Mouse (Mus musculus): ENCODE data around the gene Ebf1. TPM values are rescaled to one million over a fixed set of nuclear protein-coding genes. Genes with fewer than 3 reads are reported as not detected.
A peak's percentile ranks its signal among the peaks of the same experiment; 100 is the strongest.

Gene Ebf1
- total RNA-seq, 2 experiments from 2014 or later: 5.9 to 6.7 TPM

- intact Hi-C loops (cut with DNase I): no loop called here
- DNase-seq: no peak
These were observed 39.8 kb downstream of the Ebf1 start for GRCm38 (mm10) chr11:44656916-44657315.

DNA sequence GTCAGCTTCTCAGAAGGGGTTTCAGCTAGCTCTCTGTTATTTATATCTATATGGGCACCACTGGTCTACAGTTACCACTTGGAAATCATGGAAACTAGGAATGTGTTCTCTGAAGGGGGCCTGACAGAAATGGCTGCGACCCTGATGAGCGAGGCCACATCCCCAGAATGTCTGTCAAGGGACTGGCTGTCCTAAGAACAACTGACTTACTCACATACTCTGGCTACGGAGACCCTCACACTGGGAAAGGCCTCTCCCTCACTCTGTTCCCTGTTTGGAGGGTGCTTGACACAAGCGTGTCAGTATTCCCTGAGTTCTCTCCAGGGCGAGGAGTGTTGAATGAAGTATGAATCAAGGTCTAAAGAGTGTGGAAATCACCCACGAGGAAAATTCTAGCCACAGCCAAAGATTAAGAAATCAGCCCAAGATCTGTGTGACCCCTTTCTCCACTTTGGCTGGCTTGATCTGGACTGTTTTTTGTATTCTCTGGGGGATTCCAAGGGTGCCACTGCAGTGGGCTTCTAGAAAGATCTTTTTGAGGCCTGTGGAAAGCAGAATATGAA, 40.8 kb downstream of the Ebf1 start:
- intact Hi-C loops (cut with DNase I): no loop called here
- no peak for DNase-seq

- intact Hi-C loops (cut with DNase I): no loop called here
- DNase-seq: no peak
These were observed 44.8 kb downstream of the Ebf1 start for GRCm38 (mm10) chr11:44661875-44662274.

DNA sequence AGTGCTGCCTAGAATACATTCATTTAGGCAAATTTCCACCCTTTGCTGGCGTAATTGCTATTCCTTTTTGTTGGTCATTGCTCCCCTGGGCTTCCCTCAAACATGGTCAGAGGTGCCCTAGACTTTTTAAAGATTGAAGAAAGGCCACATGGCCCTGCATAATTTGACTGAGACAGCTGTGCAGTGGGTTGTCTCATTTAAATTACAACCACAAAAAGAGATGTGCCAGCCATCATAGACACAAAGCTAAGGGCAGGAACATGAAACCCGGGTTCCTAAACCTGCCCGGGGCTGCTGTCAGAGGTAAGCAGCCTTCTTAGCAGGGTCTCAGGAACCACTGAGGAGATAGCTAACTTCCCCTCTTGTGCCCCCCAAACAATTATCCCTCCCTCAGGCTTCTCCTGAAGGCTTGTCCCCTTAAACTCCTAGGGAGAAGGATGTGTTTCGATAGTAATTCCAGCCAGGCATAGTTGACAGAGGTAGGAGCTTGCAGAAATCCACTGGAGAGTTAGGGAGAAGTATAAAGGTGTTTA, 46.6 kb downstream of the Ebf1 start:
- intact Hi-C loops (cut with DNase I): no loop called here

GRCm38 (mm10) chr11:44665156-44665682, 48.1 kb downstream of the Ebf1 start:
- peak; percentile 50 for DNase-seq

More for the DNA sequence above, 46.6 kb downstream of the Ebf1 start:
- DNase-seq: no peak

GRCm38 (mm10) chr11:44665741-44666531, 48.8 kb downstream of the Ebf1 start:
- DNase-seq: no peak
- intact Hi-C loops (cut with DNase I): no loop called here

More at GRCm38 (mm10) chr11:44665156-44665682, 48.1 kb downstream of the Ebf1 start:
- intact Hi-C loops (cut with DNase I): no loop called here

DNA sequence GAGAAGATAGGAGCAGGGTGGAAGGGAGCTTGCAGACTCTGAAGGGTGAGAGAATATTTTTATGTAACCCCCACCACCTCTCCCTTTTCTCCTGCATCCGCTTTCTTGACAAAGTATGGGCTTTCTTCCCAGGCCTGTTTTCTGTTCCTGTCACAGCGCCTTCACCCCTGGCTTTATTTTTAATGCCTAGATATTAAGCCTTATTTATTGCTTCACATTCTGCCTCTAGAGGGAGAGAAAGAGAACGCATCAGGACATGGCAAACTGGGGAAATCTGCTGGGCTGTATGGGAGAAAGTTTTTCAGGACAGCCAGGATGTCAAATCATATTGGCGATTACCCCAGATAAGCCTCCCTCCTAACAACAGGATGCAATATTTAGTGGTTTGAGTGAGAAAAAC, 49.6 kb downstream of the Ebf1 start:
- no peak for DNase-seq
- intact Hi-C loops (cut with DNase I): no loop called here

- intact Hi-C loops (cut with DNase I): no loop called here
- no peak for DNase-seq
These were observed 64.2 kb downstream of the Ebf1 start for GRCm38 (mm10) chr11:44681306-44681705.

- intact Hi-C loops (cut with DNase I): no loop called here
- DNase-seq: no peak
These were observed 64.9 kb downstream of the Ebf1 start for GRCm38 (mm10) chr11:44681995-44682394.

- intact Hi-C loops (cut with DNase I): no loop called here
- no peak for DNase-seq
These were observed 65.8 kb downstream of the Ebf1 start for GRCm38 (mm10) chr11:44682703-44683539.

DNA sequence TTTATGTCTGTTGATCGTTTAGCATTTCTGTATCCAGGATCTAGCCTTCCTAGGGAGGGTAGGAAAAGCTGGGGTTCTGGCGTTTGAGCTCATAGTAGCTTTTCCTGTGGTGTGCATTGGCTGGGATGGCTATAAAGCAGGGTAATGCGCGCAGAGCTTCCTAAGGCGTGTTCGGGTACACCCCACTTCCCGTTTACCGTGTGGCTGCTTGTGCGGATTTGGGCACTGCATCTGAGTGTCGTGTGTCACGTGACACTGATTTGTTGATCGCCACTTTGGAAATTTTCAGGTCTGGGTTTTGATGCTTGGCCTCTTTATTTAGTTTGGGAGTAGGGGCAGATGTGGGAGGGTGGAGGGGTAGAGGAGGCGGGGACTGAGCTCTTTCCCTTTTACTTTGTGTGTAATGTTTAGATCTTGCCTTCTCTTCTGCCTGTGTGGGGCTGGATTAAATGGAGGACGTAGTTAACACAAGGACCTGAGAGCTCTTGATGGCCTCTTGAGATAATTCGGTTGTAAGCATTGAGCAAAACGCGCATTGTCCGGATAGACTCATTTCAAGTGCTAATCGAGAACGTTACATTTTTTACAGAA, 67.5 kb downstream of the Ebf1 start:
- intact Hi-C loops (cut with DNase I): no loop called here
- DNase-seq: no peak

DNA sequence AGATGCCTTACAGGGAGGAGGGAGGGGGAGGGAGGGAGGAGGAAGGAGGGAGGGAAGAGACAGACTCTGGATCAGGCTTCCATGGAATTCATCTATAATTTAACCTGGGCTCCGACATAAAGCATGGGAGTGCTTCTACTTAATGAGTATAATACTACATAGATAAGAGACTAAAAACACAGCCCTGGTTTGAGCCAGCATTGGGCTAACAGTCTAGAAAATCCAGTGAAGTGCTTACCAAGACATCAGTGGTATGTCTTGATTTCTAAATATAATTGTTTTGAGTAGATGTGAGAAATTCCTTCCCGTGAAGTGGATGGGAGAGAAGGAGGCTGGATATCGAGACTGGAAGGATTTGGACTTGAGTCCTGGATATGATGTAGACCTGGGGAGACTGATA, 68.0 kb downstream of the Ebf1 start:
- no peak for DNase-seq
- intact Hi-C loops (cut with DNase I): no loop called here

- intact Hi-C loops (cut with DNase I): no loop called here
- no peak for DNase-seq
These were observed 68.8 kb downstream of the Ebf1 start for GRCm38 (mm10) chr11:44685911-44686361.

DNA sequence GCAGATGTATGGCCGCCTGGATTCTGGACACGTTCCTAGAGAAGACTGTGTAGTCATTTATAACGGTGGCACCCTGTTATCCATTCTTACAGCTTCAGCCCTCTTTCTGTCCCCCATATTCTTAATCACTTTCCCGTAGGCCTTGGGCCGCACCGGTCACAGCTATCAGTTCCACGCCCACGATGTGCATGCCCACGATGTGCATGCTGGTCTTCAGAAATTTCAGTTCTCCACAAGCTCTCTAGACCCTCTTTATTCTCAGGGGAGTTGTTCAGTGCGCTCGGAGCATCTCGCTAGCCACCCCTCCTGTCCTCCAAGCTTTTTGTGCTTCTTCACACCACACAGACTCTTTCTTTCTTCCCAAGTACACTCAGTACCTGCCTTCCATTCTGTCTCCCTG, 69.3 kb downstream of the Ebf1 start:
- DNase-seq: no peak
- intact Hi-C loops (cut with DNase I): no loop called here

DNA sequence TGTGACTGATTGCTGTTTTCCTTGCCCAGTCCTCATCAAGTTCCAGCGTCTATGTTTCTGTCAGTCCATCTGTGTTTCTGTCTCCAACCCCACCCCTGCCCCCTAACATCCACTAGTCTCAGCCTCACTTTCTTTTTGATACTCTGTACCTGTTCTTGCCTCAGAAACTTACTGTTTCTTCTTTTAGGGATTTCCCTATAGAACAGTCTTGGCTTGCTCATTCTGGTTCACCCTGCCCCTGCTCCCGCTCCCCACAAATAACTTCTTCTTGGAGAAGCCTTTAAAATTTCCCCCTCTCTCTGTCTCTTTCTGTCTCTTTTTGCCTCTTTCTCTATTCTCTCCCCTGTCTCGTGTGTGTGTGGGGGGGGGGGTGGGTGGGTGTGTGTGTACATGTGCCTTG, 71.4 kb downstream of the Ebf1 start:
- intact Hi-C loops (cut with DNase I): no loop called here
- DNase-seq: no peak

GRCm38 (mm10) chr11:44689571-44690264, 72.6 kb downstream of the Ebf1 start:
- intact Hi-C loops (cut with DNase I): no loop called here
- DNase-seq: no peak

GRCm38 (mm10) chr11:44690265-44690572, 73.1 kb downstream of the Ebf1 start:
- intact Hi-C loops (cut with DNase I): no loop called here
- DNase-seq: no peak

DNA sequence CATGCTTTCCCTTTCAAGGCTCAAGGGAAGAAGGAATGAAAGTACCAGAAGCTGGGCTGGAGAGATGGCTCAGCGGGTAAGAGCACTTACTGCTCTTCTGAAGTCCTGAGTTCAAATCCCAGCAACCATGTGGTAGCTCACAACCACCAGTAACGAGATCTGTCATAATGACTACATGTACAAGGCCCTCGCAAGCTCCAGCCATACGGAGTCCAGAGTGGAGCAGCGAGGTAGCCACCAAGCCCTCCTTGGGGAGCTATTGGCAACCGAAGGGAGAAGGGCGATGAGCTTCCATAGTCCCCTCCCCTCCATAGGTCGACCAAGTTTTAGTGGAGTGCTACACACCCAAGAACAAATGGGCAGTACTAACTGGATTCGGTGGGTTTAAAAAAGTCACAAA, 78.3 kb downstream of the Ebf1 start:
- intact Hi-C loops (cut with DNase I): no loop called here
- no peak for DNase-seq

DNA sequence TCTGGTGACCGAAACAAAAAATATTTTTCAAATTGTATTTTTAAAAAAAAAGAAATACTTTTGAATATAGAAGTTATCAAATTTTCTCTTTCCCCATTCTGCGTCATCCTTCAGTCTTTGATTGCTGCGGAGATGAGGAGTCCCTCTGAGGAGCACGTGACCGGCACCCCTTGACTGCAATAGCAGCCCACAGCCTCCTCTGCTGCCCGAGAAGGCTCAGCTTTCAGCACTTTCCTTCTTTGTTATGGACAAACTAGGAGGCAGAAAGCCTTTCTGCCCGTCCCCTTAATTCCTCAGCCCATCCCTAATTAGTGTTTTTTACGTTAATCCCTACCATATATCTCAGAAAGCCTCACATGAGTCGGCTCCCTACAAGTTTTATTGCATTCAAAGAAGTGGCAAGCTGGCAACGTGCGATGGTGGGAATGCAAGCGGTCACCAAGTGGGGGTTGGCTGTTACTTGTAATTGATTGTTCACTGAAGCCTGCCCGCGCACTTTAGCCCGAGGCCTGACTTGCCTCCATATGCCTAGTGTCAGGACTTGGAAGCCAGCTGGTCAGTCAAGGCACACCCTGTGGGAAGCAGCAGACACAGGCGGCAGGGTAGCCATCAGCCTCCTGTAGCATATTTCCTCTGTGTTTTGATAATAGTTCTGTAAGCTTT, 79.6 kb downstream of the Ebf1 start:
- intact Hi-C loops (cut with DNase I): no loop called here
- DNase-seq: peak; percentile 82

GRCm38 (mm10) chr11:44700181-44700580, 83.1 kb downstream of the Ebf1 start:
- intact Hi-C loops (cut with DNase I): no loop called here
- DNase-seq: no peak

All from left cerebral cortex, postnatal 4 days (tissue).